Mouse (Mus musculus): Measurements from ENCODE around the gene Tcf12. TPM values are rescaled to one million over a fixed set of nuclear protein-coding genes. Genes with fewer than 3 reads are reported as not detected.

The Tcf12 gene
- polyA plus RNA-seq, 1 experiment from 2014 or later: 47.4 TPM

DNA sequence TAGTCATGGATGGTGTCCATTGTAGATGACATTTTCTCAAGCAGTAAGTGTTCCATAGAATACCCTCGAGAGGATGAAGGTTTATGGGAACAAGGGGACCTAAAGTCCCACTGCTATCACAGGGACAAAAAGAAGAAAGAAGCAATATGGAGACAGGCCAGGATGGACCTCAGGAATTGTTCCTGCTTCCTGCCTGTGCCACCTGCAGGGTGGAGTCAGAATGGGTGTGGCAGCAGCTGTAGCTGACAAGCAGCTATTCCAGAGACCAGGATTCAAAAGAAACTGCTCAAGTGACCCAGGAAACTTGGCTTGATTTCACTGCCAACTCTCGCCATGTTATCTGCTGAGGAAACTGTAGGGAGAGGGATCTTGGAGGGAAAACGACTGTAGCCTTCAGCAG is 298.1 kb downstream of the Tcf12 start:
- no peak for TF ChIP-seq CTCF (IDR thresholded peaks at IDR 0.05; ENCODE audit: low read depth)
- ATAC-seq (replicated peaks; ENCODE audit: low FRiP score, low read depth) (no peak), DNase-seq (ENCODE audit: low spot score) (no peak)
- H3K9me3 ChIP-seq (replicated peaks; ENCODE audit: low read length): no peaks in the 10 kb centered on the region
- no peaks in the 10 kb centered on the region for H3K27me3 ChIP-seq (ENCODE audit: insufficient read depth, low read length)
- H3K4me2 ChIP-seq (ENCODE audit: low read length): no peak overlapping the region
- no peak overlapping the region for H3K9ac ChIP-seq (ENCODE audit: low read depth, low read length)
- no peak overlapping the region for H3K27ac ChIP-seq
- no peak overlapping the region for H3K4me3 ChIP-seq (replicated peaks; ENCODE audit: low read depth, low read length)
- WGBS: 82% methylated on average over 3 of the region's 3 CpGs
- no peaks in the 10 kb centered on the region for H3K36me3 ChIP-seq (ENCODE audit: insufficient read depth, low read length)
- 0 out of 2 replicates have a peak, but pooled peaks cover 6% of the 10 kb centered on the region for H3K4me1 ChIP-seq (replicated peaks; ENCODE audit: insufficient read depth, low read length)

- Histone ChIP-seq H3K36me3 (ENCODE audit: insufficient read depth, low read length) (no peaks in the 10 kb centered on the region), H3K4me3 (replicated peaks; ENCODE audit: low read depth, low read length) (no peak overlapping the region), H3K4me2 (ENCODE audit: low read length) (no peak overlapping the region), H3K27me3 (ENCODE audit: insufficient read depth, low read length) (no peaks in the 10 kb centered on the region), H3K9me3 (replicated peaks; ENCODE audit: low read length) (no peaks in the 10 kb centered on the region), H3K27ac (no peak overlapping the region), H3K9ac (ENCODE audit: low read depth, low read length) (no peak overlapping the region), H3K4me1 (replicated peaks; ENCODE audit: insufficient read depth, low read length) (0 out of 2 replicates have a peak, but pooled peaks cover 6% of the 10 kb centered on the region)
- WGBS: 58% methylated on average over 4 of the region's 4 CpGs
- ATAC-seq (replicated peaks; ENCODE audit: low FRiP score, low read depth) (no peak), DNase-seq (ENCODE audit: low spot score) (no peak)
- no peak for TF ChIP-seq CTCF (IDR thresholded peaks at IDR 0.05; ENCODE audit: low read depth)
Observed at GRCm38 (mm10) chr9:71812914-71813313, 298.8 kb downstream of the Tcf12 start.

DNA sequence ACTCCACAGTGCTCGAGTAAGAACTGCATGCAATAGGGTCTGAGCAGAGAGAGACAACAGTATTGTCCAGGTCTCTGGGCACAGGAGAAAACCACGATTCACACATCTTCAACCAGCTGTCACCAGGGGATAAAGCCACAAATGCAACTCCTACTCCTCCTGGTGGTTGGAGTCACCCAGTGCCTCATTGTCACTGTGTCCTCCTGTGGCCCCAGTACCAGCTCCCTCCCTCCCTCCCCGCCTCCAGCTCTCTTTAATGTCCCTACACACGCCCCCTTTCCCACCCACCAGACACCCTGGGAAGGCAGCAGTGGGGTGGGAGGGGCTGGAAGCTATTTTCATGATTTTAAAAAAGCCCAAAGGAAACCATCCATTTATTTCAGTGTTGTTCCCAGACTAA is 299.3 kb downstream of the Tcf12 start:
- H3K27ac ChIP-seq: no peak overlapping the region
- H3K27me3 ChIP-seq (ENCODE audit: insufficient read depth, low read length): no peaks in the 10 kb centered on the region
- no peaks in the 10 kb centered on the region for H3K9me3 ChIP-seq (replicated peaks; ENCODE audit: low read length)
- TF ChIP-seq CTCF (IDR thresholded peaks at IDR 0.05; ENCODE audit: low read depth): peak; percentile 55; the same call in 1 of the 2 replicates
- no peak overlapping the region for H3K9ac ChIP-seq (ENCODE audit: low read depth, low read length)
- 0 out of 2 replicates have a peak, but pooled peaks cover 6% of the 10 kb centered on the region for H3K4me1 ChIP-seq (replicated peaks; ENCODE audit: insufficient read depth, low read length)
- 40% methylated on average over 4 of the region's 4 CpGs for WGBS
- no peak overlapping the region for H3K4me2 ChIP-seq (ENCODE audit: low read length)
- H3K36me3 ChIP-seq (ENCODE audit: insufficient read depth, low read length): no peaks in the 10 kb centered on the region
- no peak; the same call in 1 of the 2 replicates for ATAC-seq (replicated peaks; ENCODE audit: low FRiP score, low read depth)
- DNase-seq (ENCODE audit: low spot score): no peak
- H3K4me3 ChIP-seq (replicated peaks; ENCODE audit: low read depth, low read length): no peak overlapping the region

- no peak overlapping the region for H3K9ac ChIP-seq (ENCODE audit: low read depth, low read length)
- 0 out of 2 replicates have a peak, but pooled peaks cover 6% of the 10 kb centered on the region for H3K4me1 ChIP-seq (replicated peaks; ENCODE audit: insufficient read depth, low read length)
- H3K27me3 ChIP-seq (ENCODE audit: insufficient read depth, low read length): no peaks in the 10 kb centered on the region
- no peak overlapping the region for H3K4me3 ChIP-seq (replicated peaks; ENCODE audit: low read depth, low read length)
- no peak overlapping the region for H3K4me2 ChIP-seq (ENCODE audit: low read length)
- peak overlapping the region; percentile 31; the same call in 1 of the 2 replicates for H3K27ac ChIP-seq
- no peaks in the 10 kb centered on the region for H3K9me3 ChIP-seq (replicated peaks; ENCODE audit: low read length)
- H3K36me3 ChIP-seq (ENCODE audit: insufficient read depth, low read length): no peaks in the 10 kb centered on the region
- 60% methylated on average over 5 of the region's 5 CpGs for WGBS
- no peak for TF ChIP-seq CTCF (IDR thresholded peaks at IDR 0.05; ENCODE audit: low read depth)
- no peak for DNase-seq (ENCODE audit: low spot score)
- no peak for ATAC-seq (replicated peaks; ENCODE audit: low FRiP score, low read depth)
Observed at GRCm38 (mm10) chr9:71811404-71811803, 300.3 kb downstream of the Tcf12 start.

DNA sequence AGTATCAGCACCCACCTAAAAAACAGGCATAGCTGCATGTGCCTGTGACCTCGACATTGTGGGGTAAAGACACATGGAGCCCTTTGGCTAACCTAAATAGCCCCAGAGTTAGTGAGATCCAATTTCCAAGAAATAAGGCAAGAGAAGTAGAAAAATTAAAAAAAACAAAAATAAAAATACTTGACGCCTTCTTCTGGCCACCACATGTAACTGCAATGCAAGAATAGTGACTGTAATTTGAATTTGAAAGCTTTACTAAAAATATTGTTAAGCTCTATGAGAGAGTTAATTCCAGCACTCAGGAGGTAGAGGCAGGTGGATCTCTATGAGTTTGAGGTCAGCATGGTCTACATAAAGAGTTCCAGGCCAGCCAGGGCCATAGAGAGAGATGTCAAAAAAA is 300.9 kb downstream of the Tcf12 start:
- H3K27ac ChIP-seq: no peak overlapping the region
- TF ChIP-seq CTCF (IDR thresholded peaks at IDR 0.05; ENCODE audit: low read depth): no peak
- DNase-seq (ENCODE audit: low spot score): no peak
- H3K9ac ChIP-seq (ENCODE audit: low read depth, low read length): no peak overlapping the region
- 0 out of 2 replicates have a peak, but pooled peaks cover 6% of the 10 kb centered on the region for H3K4me1 ChIP-seq (replicated peaks; ENCODE audit: insufficient read depth, low read length)
- 81% methylated on average over 2 of the region's 2 CpGs for whole genome bisulfite sequencing
- H3K4me3 ChIP-seq (replicated peaks; ENCODE audit: low read depth, low read length): no peak overlapping the region
- no peaks in the 10 kb centered on the region for H3K9me3 ChIP-seq (replicated peaks; ENCODE audit: low read length)
- no peak for ATAC-seq (replicated peaks; ENCODE audit: low FRiP score, low read depth)
- no peak overlapping the region for H3K4me2 ChIP-seq (ENCODE audit: low read length)
- no peaks in the 10 kb centered on the region for H3K36me3 ChIP-seq (ENCODE audit: insufficient read depth, low read length)
- no peaks in the 10 kb centered on the region for H3K27me3 ChIP-seq (ENCODE audit: insufficient read depth, low read length)

- DNase-seq (ENCODE audit: low spot score): peak; percentile 75
- Histone ChIP-seq H3K36me3 (ENCODE audit: insufficient read depth, low read length) (no peaks in the 10 kb centered on the region), H3K9me3 (replicated peaks; ENCODE audit: low read length) (no peaks in the 10 kb centered on the region), H3K4me2 (ENCODE audit: low read length) (peak overlapping the region; percentile 33), H3K4me1 (replicated peaks; ENCODE audit: insufficient read depth, low read length) (0 out of 2 replicates have a peak, but pooled peaks cover 6% of the 10 kb centered on the region), H3K27me3 (ENCODE audit: insufficient read depth, low read length) (no peaks in the 10 kb centered on the region), H3K27ac (no peak overlapping the region), H3K4me3 (replicated peaks; ENCODE audit: low read depth, low read length) (no peak overlapping the region), H3K9ac (ENCODE audit: low read depth, low read length) (no peak overlapping the region)
- peak; percentile 75 for TF ChIP-seq CTCF (IDR thresholded peaks at IDR 0.05; ENCODE audit: low read depth)
- WGBS: 31% methylated on average over 11 of the region's 11 CpGs
- ATAC-seq (replicated peaks; ENCODE audit: low FRiP score, low read depth): no peak
Observed at GRCm38 (mm10) chr9:71808640-71809254, 302.9 kb downstream of the Tcf12 start.

Measured in kidney, postnatal 0 days (tissue).